Mouse (Mus musculus): ENCODE data around the gene Chrdl2.
"Not testable (repeated sequence)": the region's sequence is repeated elsewhere in the genome, so short reads cannot be mapped to it uniquely, and the experiment has no call there.

The Chrdl2 gene

GRCm38 (mm10) chr7:99966011-99966721, 39.8 kb upstream of the Chrdl2 start:
- H3K4me3 ChIP-seq (replicated peaks; ENCODE audit: low read length): 0 out of 2 replicates have a peak overlapping the region, but pooled peaks have one; percentile 24
- H3K4me1 ChIP-seq (replicated peaks; ENCODE audit: low read depth, low read length): peaks cover 58% of the 10 kb centered on the region
- no peak for TF ChIP-seq CTCF (conservative IDR thresholded peaks at IDR 0.05; ENCODE audit: low read length)
- no peak for TF ChIP-seq NANOG (IDR thresholded peaks at IDR 0.05; ENCODE audit: borderline replicate concordance, low read length)
- TF ChIP-seq POU5F1 (IDR thresholded peaks at IDR 0.05; ENCODE audit: borderline replicate concordance, low read length): no peak
- H3K36me3 ChIP-seq (ENCODE audit: insufficient read depth, low read length): peaks cover 7% of the 10 kb centered on the region
- no peaks in the 10 kb centered on the region for H3K27me3 ChIP-seq (ENCODE audit: insufficient read depth, low read length)
- H3K9me3 ChIP-seq (ENCODE audit: low read length): no peaks in the 10 kb centered on the region

GRCm38 (mm10) chr7:99969151-99969550, 36.8 kb upstream of the Chrdl2 start:
- H3K4me3 ChIP-seq (replicated peaks; ENCODE audit: low read length): no peak overlapping the region
- TF ChIP-seq NANOG (IDR thresholded peaks at IDR 0.05; ENCODE audit: borderline replicate concordance, low read length) (no peak), POU5F1 (IDR thresholded peaks at IDR 0.05; ENCODE audit: borderline replicate concordance, low read length) (no peak), CTCF (conservative IDR thresholded peaks at IDR 0.05; ENCODE audit: low read length) (no peak)
- no peaks in the 10 kb centered on the region for H3K9me3 ChIP-seq (ENCODE audit: low read length)
- H3K4me1 ChIP-seq (replicated peaks; ENCODE audit: low read depth, low read length): peaks cover 68% of the 10 kb centered on the region
- H3K27me3 ChIP-seq (ENCODE audit: insufficient read depth, low read length): no peaks in the 10 kb centered on the region
- peaks cover 11% of the 10 kb centered on the region; the same call in 1 of the 2 replicates for H3K36me3 ChIP-seq (ENCODE audit: insufficient read depth, low read length)

GRCm38 (mm10) chr7:99971926-99972325, 34.0 kb upstream of the Chrdl2 start:
- H3K9me3 ChIP-seq (ENCODE audit: low read length): no peaks in the 10 kb centered on the region
- H3K4me1 ChIP-seq (replicated peaks; ENCODE audit: low read depth, low read length): peaks cover 64% of the 10 kb centered on the region
- H3K4me3 ChIP-seq (replicated peaks; ENCODE audit: low read length): no peak overlapping the region
- peaks cover 18% of the 10 kb centered on the region; the same call in 1 of the 2 replicates for H3K36me3 ChIP-seq (ENCODE audit: insufficient read depth, low read length)
- TF ChIP-seq POU5F1 (IDR thresholded peaks at IDR 0.05; ENCODE audit: borderline replicate concordance, low read length) (no peak), NANOG (IDR thresholded peaks at IDR 0.05; ENCODE audit: borderline replicate concordance, low read length) (no peak), CTCF (conservative IDR thresholded peaks at IDR 0.05; ENCODE audit: low read length) (no peak)
- H3K27me3 ChIP-seq (ENCODE audit: insufficient read depth, low read length): no peaks in the 10 kb centered on the region

GRCm38 (mm10) chr7:99972912-99973311, 33.1 kb upstream of the Chrdl2 start:
- H3K4me3 ChIP-seq (replicated peaks; ENCODE audit: low read length); H3K9me3 ChIP-seq (ENCODE audit: low read length); H3K27me3 ChIP-seq (ENCODE audit: insufficient read depth, low read length): not testable (repeated sequence)
- peaks cover 64% of the 10 kb centered on the region for H3K4me1 ChIP-seq (replicated peaks; ENCODE audit: low read depth, low read length)
- H3K36me3 ChIP-seq (ENCODE audit: insufficient read depth, low read length): peaks cover 18% of the 10 kb centered on the region; the same call in 1 of the 2 replicates

- peaks cover 18% of the 10 kb centered on the region; the same call in 1 of the 2 replicates for H3K36me3 ChIP-seq (ENCODE audit: insufficient read depth, low read length)
- TF ChIP-seq NANOG (IDR thresholded peaks at IDR 0.05; ENCODE audit: borderline replicate concordance, low read length) (no peak), POU5F1 (IDR thresholded peaks at IDR 0.05; ENCODE audit: borderline replicate concordance, low read length) (no peak), CTCF (conservative IDR thresholded peaks at IDR 0.05; ENCODE audit: low read length) (no peak)
- H3K4me1 ChIP-seq (replicated peaks; ENCODE audit: low read depth, low read length): peaks cover 66% of the 10 kb centered on the region
- H3K4me3 ChIP-seq (replicated peaks; ENCODE audit: low read length): no peak overlapping the region
- no peaks in the 10 kb centered on the region for H3K27me3 ChIP-seq (ENCODE audit: insufficient read depth, low read length)
- H3K9me3 ChIP-seq (ENCODE audit: low read length): no peaks in the 10 kb centered on the region
These were observed 31.6 kb upstream of the Chrdl2 start for GRCm38 (mm10) chr7:99974208-99974970.

- Histone ChIP-seq H3K4me3 (replicated peaks; ENCODE audit: low read length) (no peak overlapping the region), H3K27me3 (ENCODE audit: insufficient read depth, low read length) (no peaks in the 10 kb centered on the region), H3K36me3 (ENCODE audit: insufficient read depth, low read length) (peaks cover 18% of the 10 kb centered on the region; the same call in 1 of the 2 replicates), H3K4me1 (replicated peaks; ENCODE audit: low read depth, low read length) (peaks cover 70% of the 10 kb centered on the region), H3K9me3 (ENCODE audit: low read length) (no peaks in the 10 kb centered on the region)
- TF ChIP-seq CTCF (conservative IDR thresholded peaks at IDR 0.05; ENCODE audit: low read length) (no peak), NANOG (IDR thresholded peaks at IDR 0.05; ENCODE audit: borderline replicate concordance, low read length) (peak; percentile 38; the same call in 1 of the 2 replicates)
These were observed 30.0 kb upstream of the Chrdl2 start for GRCm38 (mm10) chr7:99975819-99976575.

GRCm38 (mm10) chr7:99978041-99978440, 27.9 kb upstream of the Chrdl2 start:
- 0 out of 2 replicates have a peak overlapping the region, but pooled peaks have one; percentile 93 for H3K4me3 ChIP-seq (replicated peaks; ENCODE audit: low read length)
- no peak for TF ChIP-seq POU5F1 (IDR thresholded peaks at IDR 0.05; ENCODE audit: borderline replicate concordance, low read length)
- no peak for TF ChIP-seq CTCF (conservative IDR thresholded peaks at IDR 0.05; ENCODE audit: low read length)
- no peak for TF ChIP-seq NANOG (IDR thresholded peaks at IDR 0.05; ENCODE audit: borderline replicate concordance, low read length)
- no peaks in the 10 kb centered on the region for H3K9me3 ChIP-seq (ENCODE audit: low read length)
- peaks cover 61% of the 10 kb centered on the region for H3K4me1 ChIP-seq (replicated peaks; ENCODE audit: low read depth, low read length)
- peaks cover 5% of the 10 kb centered on the region; the same call in 1 of the 2 replicates for H3K27me3 ChIP-seq (ENCODE audit: insufficient read depth, low read length)
- peaks cover 10% of the 10 kb centered on the region; the same call in 1 of the 2 replicates for H3K36me3 ChIP-seq (ENCODE audit: insufficient read depth, low read length)

GRCm38 (mm10) chr7:99979081-99979480, 26.9 kb upstream of the Chrdl2 start:
- H3K27me3 ChIP-seq (ENCODE audit: insufficient read depth, low read length): peaks cover 7% of the 10 kb centered on the region
- peaks cover 8% of the 10 kb centered on the region; the same call in 1 of the 2 replicates for H3K36me3 ChIP-seq (ENCODE audit: insufficient read depth, low read length)
- peak overlapping the region; percentile 93 for H3K4me3 ChIP-seq (replicated peaks; ENCODE audit: low read length)
- H3K4me1 ChIP-seq (replicated peaks; ENCODE audit: low read depth, low read length): peaks cover 52% of the 10 kb centered on the region
- TF ChIP-seq NANOG (IDR thresholded peaks at IDR 0.05; ENCODE audit: borderline replicate concordance, low read length) (no peak), CTCF (conservative IDR thresholded peaks at IDR 0.05; ENCODE audit: low read length) (no peak), POU5F1 (IDR thresholded peaks at IDR 0.05; ENCODE audit: borderline replicate concordance, low read length) (no peak)
- H3K9me3 ChIP-seq (ENCODE audit: low read length): no peaks in the 10 kb centered on the region
